Mouse (Mus musculus) spleen, adult 18-20 months (tissue): ENCODE data around the gene Nefh.

ENCODE experiments used
- DNase-seq, 2 experiments: peaks; one replicate each; pipeline ENCODE4 v3.0.0; 2022; ENCODE audit warnings: mixed read lengths in 2 of 2

The Nefh gene

GRCm38 (mm10) chr11:4949256-4950044 is 1.6 kb upstream of the Nefh start:
- no peak for DNase-seq

GRCm38 (mm10) chr11:4948792-4949191 is 928 bp upstream of the Nefh start:
- DNase-seq, result no peak

GRCm38 (mm10) chr11:4946947-4947812 is 684 bp downstream of the Nefh start:
- DNase-seq, result peak; percentile 55 to 64

DNA sequence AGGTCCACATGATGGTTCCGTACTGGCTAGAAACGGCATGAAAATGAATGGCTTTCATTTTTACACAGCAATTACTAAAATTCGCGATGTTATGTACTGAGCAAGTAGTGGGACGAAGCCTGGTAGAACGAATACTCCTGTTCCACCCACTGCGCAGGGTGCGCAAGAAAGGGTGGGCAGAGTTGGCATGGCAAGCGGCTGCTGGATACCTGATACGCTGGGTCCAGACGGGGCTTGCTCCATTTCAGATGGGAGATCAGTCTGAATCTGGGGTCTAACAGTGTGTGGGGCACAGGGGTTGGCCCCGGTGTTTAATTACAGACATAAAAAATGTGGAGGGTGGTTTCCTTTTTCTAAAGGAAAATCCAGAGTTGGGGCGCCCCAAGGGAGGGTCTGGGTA is 1.3 kb downstream of the Nefh start:
- no peak for DNase-seq

- no peak for DNase-seq
Measured at GRCm38 (mm10) chr11:4936243-4936642, 11.6 kb downstream of the Nefh start.

DNA sequence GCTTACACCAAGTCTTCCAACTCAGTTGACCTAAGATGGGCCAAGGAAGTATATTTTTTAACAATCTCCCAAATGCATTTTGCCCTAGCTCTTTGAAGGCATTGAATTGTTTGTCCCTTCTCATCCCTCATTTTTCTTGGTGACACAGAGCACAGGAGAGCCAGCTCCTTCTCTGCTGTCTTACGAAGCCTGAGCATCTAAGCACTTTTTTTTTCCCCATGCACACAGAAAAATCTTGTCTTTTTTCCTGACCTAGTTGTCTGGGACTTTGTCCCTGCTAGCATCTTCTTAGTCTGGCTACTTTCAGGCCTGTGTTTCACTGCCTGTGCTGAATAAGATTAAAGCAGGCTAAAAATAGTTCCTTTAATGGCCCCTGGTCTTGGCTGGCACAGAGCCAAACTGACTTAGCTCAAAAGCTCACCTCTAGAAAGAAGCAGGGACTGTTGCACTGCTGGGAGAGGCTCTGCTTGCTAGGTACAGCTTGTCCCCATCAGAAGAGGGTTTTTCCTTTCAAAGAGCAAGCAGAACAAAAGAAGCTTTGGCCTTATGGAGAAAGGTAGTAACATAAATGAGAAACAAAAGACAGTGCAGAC is 16.8 kb downstream of the Nefh start:
- DNase-seq, result no peak

DNA sequence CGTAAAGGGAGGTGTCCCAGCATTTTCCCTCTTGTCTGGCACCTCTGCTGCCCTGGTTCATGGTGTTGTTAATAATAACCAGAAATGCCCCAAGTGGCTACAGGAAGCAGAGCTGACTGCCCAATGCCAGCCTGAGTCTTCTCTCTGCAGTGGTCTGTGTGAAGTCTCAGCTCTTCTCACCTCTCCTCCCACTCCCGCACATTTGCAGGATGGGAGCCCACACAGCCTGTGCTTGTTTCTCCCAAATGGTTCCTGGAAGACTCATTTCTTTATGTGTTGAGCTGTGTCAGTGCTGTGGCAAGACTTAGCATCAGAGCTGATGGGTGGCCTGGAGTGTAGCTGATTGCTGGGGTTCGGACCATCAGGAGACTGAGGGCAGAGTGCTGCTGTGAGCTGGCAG is 20.6 kb downstream of the Nefh start:
- no peak for DNase-seq

GRCm38 (mm10) chr11:4921751-4922150 is 26.1 kb downstream of the Nefh start:
- DNase-seq, result no peak

- no peak for DNase-seq
Measured at GRCm38 (mm10) chr11:4921281-4921680, 26.6 kb downstream of the Nefh start.

DNA sequence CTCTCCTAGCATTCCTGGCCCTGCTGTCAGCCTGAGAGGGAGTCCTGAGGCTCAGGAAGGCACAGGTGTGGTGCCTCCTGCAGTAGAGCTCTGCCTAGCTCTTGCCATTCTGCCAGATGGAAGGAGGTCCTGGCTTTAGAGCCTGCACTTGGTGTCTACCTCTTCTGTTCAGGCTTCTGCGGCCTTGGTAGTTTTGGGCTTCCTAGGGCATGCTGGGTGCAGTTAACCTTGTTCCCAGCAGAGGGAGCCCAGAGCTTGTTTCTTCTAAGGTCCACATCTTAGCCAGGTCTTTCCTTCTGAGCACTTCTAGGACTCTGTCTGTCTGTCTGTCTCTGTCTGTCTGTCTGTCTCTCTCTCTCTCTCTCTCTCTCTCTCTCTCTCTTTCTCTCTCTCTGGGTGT is 31.8 kb downstream of the Nefh start:
- DNase-seq, result peak in 1 of 2 experiments; percentile 51

DNA sequence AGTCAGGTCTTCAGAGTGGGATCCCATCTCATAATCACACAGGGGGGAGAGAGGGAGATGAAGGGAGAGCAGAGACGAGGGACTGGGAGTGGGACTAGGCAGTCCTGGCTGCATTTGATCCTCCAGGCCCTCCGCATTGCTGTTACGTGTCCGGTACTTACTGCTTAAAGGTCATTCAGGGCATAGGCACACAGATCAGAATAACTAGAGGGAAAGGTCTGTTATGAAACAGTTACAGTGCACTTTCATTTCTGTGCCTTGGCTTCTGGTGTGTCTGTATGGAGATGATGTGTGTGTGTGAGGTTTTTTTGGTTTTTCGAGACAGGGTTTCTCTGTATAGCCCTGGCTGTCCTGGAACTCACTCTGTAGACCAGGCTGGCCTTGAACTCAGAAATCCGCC is 41.6 kb downstream of the Nefh start:
- DNase-seq, result no peak

DNA sequence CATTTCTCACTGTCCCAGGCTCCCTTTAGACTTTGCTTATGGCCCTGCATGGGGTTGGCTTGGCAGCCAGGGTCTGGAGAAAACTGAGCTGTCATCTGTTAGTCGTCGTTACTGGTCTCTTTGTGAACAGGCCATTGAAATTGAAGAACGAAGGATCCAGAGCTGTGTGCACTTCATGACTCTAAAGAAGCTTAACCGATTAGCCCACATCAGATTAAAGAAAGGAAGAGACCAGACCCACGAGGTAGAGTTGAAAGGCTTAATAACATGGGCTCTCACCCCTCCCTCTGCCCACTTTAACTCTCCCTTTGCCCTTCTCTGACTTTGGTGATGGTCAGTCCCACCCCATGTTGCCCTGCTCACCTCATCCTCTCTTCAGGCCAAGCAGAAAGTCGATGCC is 45.9 kb downstream of the Nefh start:
- no peak for DNase-seq

DNA sequence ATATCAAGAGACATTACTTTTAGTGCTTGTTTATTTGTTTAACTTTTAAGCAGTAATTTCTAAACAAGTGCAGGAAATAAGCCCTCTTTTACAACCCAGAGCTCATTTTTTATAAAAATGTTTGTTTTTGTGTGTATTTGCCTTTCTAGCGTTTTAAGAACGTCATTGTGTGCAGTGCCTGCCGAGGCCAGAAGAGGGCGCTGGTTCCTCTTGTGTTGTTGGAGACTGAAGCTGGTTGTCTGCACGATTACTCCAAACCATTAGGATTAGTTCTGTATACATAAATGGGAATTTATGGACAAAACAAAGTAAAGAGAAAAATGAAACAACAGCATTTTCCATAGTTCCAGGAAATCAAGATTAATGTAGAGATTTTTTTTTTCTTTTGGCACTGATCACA is 47.4 kb downstream of the Nefh start:
- no peak for DNase-seq

GRCm38 (mm10) chr11:4894848-4895816 is 52.7 kb downstream of the Nefh start, which contains the start of gene Thoc5:
Gene Thoc5 (plus strand): TSS chr11:4895320.
- peak; percentile 63 to 69 for DNase-seq
